Mouse (Mus musculus): ENCODE data around the gene Card11.

Card11 gene

GRCm38 (mm10) chr5:140853723-140854122 lies 146.7 kb downstream of the Card11 start:
- in situ Hi-C loops (cut with MboI, MseI) = no loop called here

- in situ Hi-C loops (cut with MboI, MseI) = no loop called here
Observed at GRCm38 (mm10) chr5:140852435-140852996, 147.9 kb downstream of the Card11 start.

- in situ Hi-C loops (cut with MboI, MseI) = no loop called here
Observed at GRCm38 (mm10) chr5:140847300-140847729, 153.1 kb downstream of the Card11 start.

GRCm38 (mm10) chr5:140841942-140842341 lies 158.4 kb downstream of the Card11 start:
- in situ Hi-C loops (cut with MboI, MseI) = no loop called here

- in situ Hi-C loops (cut with MboI, MseI) = no loop called here
Observed at GRCm38 (mm10) chr5:140831064-140831431, 169.3 kb downstream of the Card11 start.

- in situ Hi-C loops (cut with MboI, MseI) = no loop called here
Observed at GRCm38 (mm10) chr5:140830314-140831063, 169.9 kb downstream of the Card11 start, which contains the start of gene Gna12. Gene Gna12, minus strand, starts transcription at chr5:140830431.

GRCm38 (mm10) chr5:140829911-140830294 lies 170.5 kb downstream of the Card11 start:
- in situ Hi-C loops (cut with MboI, MseI) = no loop called here

- in situ Hi-C loops (cut with MboI, MseI) = no loop called here
Observed at GRCm38 (mm10) chr5:140829081-140829910, 171.1 kb downstream of the Card11 start.

GRCm38 (mm10) chr5:140828363-140828762 lies 172.0 kb downstream of the Card11 start:
- in situ Hi-C loops (cut with MboI, MseI) = no loop called here

GRCm38 (mm10) chr5:140827896-140828295 lies 172.5 kb downstream of the Card11 start:
- in situ Hi-C loops (cut with MboI, MseI) = no loop called here

- in situ Hi-C loops (cut with MboI, MseI) = no loop called here
Observed at GRCm38 (mm10) chr5:140827413-140827812, 173.0 kb downstream of the Card11 start.

GRCm38 (mm10) chr5:140826796-140827195 lies 173.6 kb downstream of the Card11 start:
- in situ Hi-C loops (cut with MboI, MseI) = no loop called here

- in situ Hi-C loops (cut with MboI, MseI) = no loop called here
Observed at GRCm38 (mm10) chr5:140826118-140826517, 174.3 kb downstream of the Card11 start.

GRCm38 (mm10) chr5:140824126-140824525 lies 176.3 kb downstream of the Card11 start:
- in situ Hi-C loops (cut with MboI, MseI) = no loop called here

- in situ Hi-C loops (cut with MboI, MseI) = no loop called here
Observed at GRCm38 (mm10) chr5:140823386-140823785, 177.0 kb downstream of the Card11 start.

Data from regulatory T cell (primary cell).